Mouse (Mus musculus): Measurements from ENCODE around the gene Ogfr.

The Ogfr gene

GRCm38 (mm10) chr2:180589123-180589831 is at the start of gene Ogfr:
TSS of gene Ogfr (plus strand) at chr2:180589245.
- peak; percentile 78 for DNase-seq

- no peak for DNase-seq
Measured at GRCm38 (mm10) chr2:180543675-180544074, 45.4 kb upstream of the Ogfr start.

GRCm38 (mm10) chr2:180545046-180545445 is 44.0 kb upstream of the Ogfr start:
- no peak for DNase-seq

GRCm38 (mm10) chr2:180547384-180548106 is 41.5 kb upstream of the Ogfr start:
- no peak for DNase-seq

GRCm38 (mm10) chr2:180552340-180552739 is 36.7 kb upstream of the Ogfr start:
- DNase-seq, result no peak

- no peak for DNase-seq
Measured at GRCm38 (mm10) chr2:180555219-180555618, 33.8 kb upstream of the Ogfr start.

- no peak for DNase-seq
Measured at GRCm38 (mm10) chr2:180556470-180556869, 32.6 kb upstream of the Ogfr start.

- DNase-seq, result no peak
Measured at GRCm38 (mm10) chr2:180560245-180560644, 28.8 kb upstream of the Ogfr start.

GRCm38 (mm10) chr2:180562146-180562545 is 26.9 kb upstream of the Ogfr start:
- no peak for DNase-seq

- no peak for DNase-seq
Measured at GRCm38 (mm10) chr2:180563296-180563695, 25.7 kb upstream of the Ogfr start.

- no peak for DNase-seq
Measured at GRCm38 (mm10) chr2:180563841-180564240, 25.2 kb upstream of the Ogfr start.

- peak; percentile 44 for DNase-seq
Measured at GRCm38 (mm10) chr2:180566240-180566913, 22.7 kb upstream of the Ogfr start.

- no peak for DNase-seq
Measured at GRCm38 (mm10) chr2:180569028-180569643, 19.9 kb upstream of the Ogfr start.

GRCm38 (mm10) chr2:180576482-180576881 is 12.6 kb upstream of the Ogfr start:
- no peak for DNase-seq

GRCm38 (mm10) chr2:180578686-180579085 is 10.4 kb upstream of the Ogfr start:
- peak; percentile 70 for DNase-seq

- no peak for DNase-seq
Measured at GRCm38 (mm10) chr2:180581002-180581401, 8.0 kb upstream of the Ogfr start, which contains the start of gene Mrgbp. TSS of gene Mrgbp (plus strand) at chr2:180581304.

GRCm38 (mm10) chr2:180582481-180583153 is 6.4 kb upstream of the Ogfr start:
- DNase-seq, result peak; percentile 97

GRCm38 (mm10) chr2:180583154-180583507 is 5.9 kb upstream of the Ogfr start:
- DNase-seq, result no peak

GRCm38 (mm10) chr2:180588736-180589122 is 316 bp upstream of the Ogfr start:
- DNase-seq, result no peak

GRCm38 (mm10) chr2:180597490-180597889 is 8.4 kb downstream of the Ogfr start, which contains the start of gene Col9a3:
TSS of gene Col9a3 (plus strand) at chr2:180597790.
- no peak for DNase-seq

GRCm38 (mm10) chr2:180598157-180598705 is 9.2 kb downstream of the Ogfr start:
- no peak for DNase-seq

GRCm38 (mm10) chr2:180600569-180601021 is 11.6 kb downstream of the Ogfr start:
- DNase-seq, result peak; percentile 75

All from cerebellum, adult 9-10 months (tissue).